Mouse (Mus musculus) embryonic fibroblast, embryonic 13.5 days (primary cell): ENCODE measurements around the gene Ppp1r15b. TPM values are rescaled to one million over a fixed set of nuclear protein-coding genes. Genes with fewer than 3 reads are reported as not detected.
A peak's percentile ranks its signal among the peaks of the same experiment; 100 is the strongest.

Experiments
- H3K27ac ChIP-seq: 2 replicates; pipeline ENCODE4 v1.5.1; 2012; ENCODE audit warnings: low read length, control low read depth, inconsistent platforms; ENCODE audit not compliant: insufficient read depth
- H3K4me1 ChIP-seq: 2 replicates; pipeline ENCODE4 v1.6.1; 2011; ENCODE audit warnings: low read length; ENCODE audit not compliant: control insufficient read depth, insufficient read depth
- H3K4me3 ChIP-seq: 2 replicates; pipeline ENCODE4 v1.5.1; 2011; ENCODE audit warnings: mild to moderate bottlenecking, control low read depth, low read length; ENCODE audit not compliant: insufficient read depth
- CTCF ChIP-seq: IDR thresholded peaks from 2 replicates; pipeline ENCODE4 v1.5.1; 2011; ENCODE audit warnings: mild to moderate bottlenecking, control low read depth, low read length, moderate library complexity, borderline replicate concordance; ENCODE audit not compliant: insufficient read depth
- POLR2A ChIP-seq: IDR thresholded peaks from 2 replicates; pipeline ENCODE4 v1.6.1; 2011; ENCODE audit warnings: low read depth, mild to moderate bottlenecking, control low read depth, low read length, moderate library complexity
- polyA plus RNA-seq: library from polyadenylated mRNA; stranded (reverse); fragments of >200 nt; gene quantifications from 2 replicates; pipeline ENCODE4 v1.2.4, GENCODE M21; 2011; ENCODE audit warnings: low read depth; ENCODE audit not compliant: missing spikeins, insufficient read length

Gene Ppp1r15b
- polyA plus RNA-seq, 1 experiment: 63.3 TPM

GRCm38 (mm10) chr1:133182706-133183095 is 51.8 kb downstream of the Ppp1r15b start:
- H3K4me3 ChIP-seq: peak overlapping the region; percentile 29; the same call in 1 of the 2 replicates
- TF ChIP-seq POLR2A (no peak), CTCF (no peak)
- H3K4me1 ChIP-seq: no peaks in the 10 kb centered on the region
- H3K27ac ChIP-seq: no peak overlapping the region

GRCm38 (mm10) chr1:133183141-133183925 is 52.4 kb downstream of the Ppp1r15b start:
- H3K4me3 ChIP-seq: no peak overlapping the region
- no peak overlapping the region for H3K27ac ChIP-seq
- TF ChIP-seq CTCF (no peak), POLR2A (no peak)
- peaks cover 5% of the 10 kb centered on the region for H3K4me1 ChIP-seq

- no peak overlapping the region for H3K4me3 ChIP-seq
- TF ChIP-seq CTCF (no peak), POLR2A (no peak)
- peaks cover 12% of the 10 kb centered on the region for H3K4me1 ChIP-seq
- peak overlapping the region; percentile 76 for H3K27ac ChIP-seq
These were observed 57.2 kb downstream of the Ppp1r15b start for GRCm38 (mm10) chr1:133187948-133188680.

- peaks cover 12% of the 10 kb centered on the region for H3K4me1 ChIP-seq
- no peak for TF ChIP-seq POLR2A
- no peak for TF ChIP-seq CTCF
- H3K4me3 ChIP-seq: no peak overlapping the region
- peak overlapping the region; percentile 76 for H3K27ac ChIP-seq
These were observed 57.8 kb downstream of the Ppp1r15b start for GRCm38 (mm10) chr1:133188719-133189118.

Other genes with a start within 250 kb of the Ppp1r15b start
- gene Mdm4, start 100.6 kb upstream of the Ppp1r15b start, polyA plus RNA-seq: 97.1 and 122 TPM in 2 replicates
- gene Pik3c2b, start 85.5 kb upstream of the Ppp1r15b start, polyA plus RNA-seq: 2.5 and 3.2 TPM in 2 replicates
- gene Plekha6, start 33.1 kb downstream of the Ppp1r15b start, polyA plus RNA-seq: 2.6 and 3.6 TPM in 2 replicates
- gene Golt1a, start 178.7 kb downstream of the Ppp1r15b start, polyA plus RNA-seq: not detected in 2 replicates
- gene Kiss1, start 190.7 kb downstream of the Ppp1r15b start, polyA plus RNA-seq: not detected in 2 replicates
- not detected in 2 replicates for gene Ren1, start 219.4 kb downstream of the Ppp1r15b start, polyA plus RNA-seq
- 0.25 TPM in 1 of 2 replicates, not detected in the other for gene Etnk2, start 232.4 kb downstream of the Ppp1r15b start, polyA plus RNA-seq